In genomic region chr1:181374627-181375374, GRCm38 (mm10) we compare ENCODE assay signal across 25 mouse cellular contexts. TPM values are rescaled to one million over a fixed set of nuclear protein-coding genes. Genes with fewer than 3 reads are reported as not detected.
DNase-seq lines count a peak whose midpoint lies in the region; ATAC-seq and TF ChIP-seq lines count a peak whose summit lies in the region.
"Had no signal": no experiment of that assay in that cellular context is flagged by ENCODE, and none has a peak within 500 bp of the region (broad histone marks: within the 10 kb centered on the region; RNA-seq: fewer than 3 reads in every experiment).

No protein-coding gene starts in this region.

- DNase-seq in c-Kit-positive CD71-positive TER-119-negative erythroid progenitor cells, embryonic 14.5 days (ENCODE audit: low read depth): peak; percentile 13
- peak; percentile 65 for DNase-seq in liver
- DNase-seq in liver, embryonic 14.5 days (ENCODE audit: low read depth in 3 of 3, low spot score in 3 of 3): peak; percentile 33 to 36 (median 36)
- DNase-seq in hindbrain, embryonic 10.5 days (ENCODE audit: low spot score): no peak
- no peak for DNase-seq in kidney, postnatal 25 days
- DNase-seq: adrenal gland, postnatal 14 days; cerebellum, adult 11 months; cerebellum, adult 9-10 months; forebrain, postnatal 0 days; gastrocnemius, adult 2 months; gastrocnemius, postnatal 25 days; heart, postnatal 36 days had no signal

- H3K9me3 ChIP-seq in liver, embryonic 14.5 days (ENCODE audit: control insufficient read depth, low read length): no peaks in the 10 kb centered on the region
- H3K9me3 ChIP-seq in heart, embryonic 12.5 days (replicated peaks): no peaks in the 10 kb centered on the region
- H3K9me3 ChIP-seq in hindbrain, embryonic 10.5 days: no peaks in the 10 kb centered on the region
- H3K9me3 ChIP-seq: embryonic facial prominence, embryonic 10.5 days; forebrain, embryonic 13.5 days; heart, embryonic 13.5 days had no signal

- peak overlapping the region; percentile 11; the same call in 1 of the 2 replicates for H3K4me2 ChIP-seq in liver, embryonic 14.5 days (ENCODE audit: low read depth)
- H3K4me2 ChIP-seq in heart, embryonic 12.5 days: no peak overlapping the region
- H3K4me2 ChIP-seq: forebrain, embryonic 13.5 days; heart, embryonic 13.5 days; hindbrain, embryonic 14.5 days had no signal

- H3K4me1 ChIP-seq in liver, embryonic 14.5 days (replicated peaks; ENCODE audit: control insufficient read depth in 2 of 2, insufficient read depth in 2 of 2, low read length in 1 of 2): peaks cover 20 to 39% of the 10 kb centered on the region in 2 experiments
- H3K4me1 ChIP-seq in heart, embryonic 12.5 days (replicated peaks): no peaks in the 10 kb centered on the region
- peaks cover 22% of the 10 kb centered on the region; the same call in 1 of the 2 replicates for H3K4me1 ChIP-seq in hindbrain, embryonic 10.5 days (replicated peaks)

- 45% methylated on average over 9 of the region's 9 CpGs for WGBS in liver, embryonic 14.5 days (ENCODE audit: insufficient replicate concordance)
- 66% methylated on average over 9 of the region's 9 CpGs for WGBS in heart, embryonic 12.5 days
- WGBS in hindbrain, embryonic 10.5 days: 84% methylated on average over 9 of the region's 9 CpGs

- no peak for TF ChIP-seq CTCF in liver, embryonic 14.5 days (IDR thresholded peaks at IDR 0.05; ENCODE audit: low read depth)

- no peaks in the 10 kb centered on the region for H3K36me3 ChIP-seq in liver, embryonic 14.5 days (replicated peaks; ENCODE audit: control insufficient read depth, insufficient read depth, low read depth)
- no peaks in the 10 kb centered on the region for H3K36me3 ChIP-seq in heart, embryonic 12.5 days
- no peaks in the 10 kb centered on the region for H3K36me3 ChIP-seq in hindbrain, embryonic 10.5 days
- H3K36me3 ChIP-seq: embryonic facial prominence, embryonic 10.5 days; heart, embryonic 13.5 days had no signal

- peak; percentile 59 for TF ChIP-seq EP300 in liver, embryonic 14.5 days (IDR thresholded peaks at IDR 0.05; ENCODE audit: low read depth)

- H3K4me3 ChIP-seq in liver, embryonic 14.5 days (ENCODE audit: insufficient read depth in 1 of 2, low read depth in 2 of 2, low read length in 2 of 2): no peak overlapping the region
- H3K4me3 ChIP-seq in heart, embryonic 12.5 days: no peak overlapping the region
- H3K4me3 ChIP-seq in hindbrain, embryonic 10.5 days: no peak overlapping the region
- H3K4me3 ChIP-seq: embryonic facial prominence, embryonic 10.5 days; forebrain, embryonic 13.5 days; gastrocnemius, adult 2 months; heart, embryonic 13.5 days had no signal

- no peak overlapping the region for H3K27ac ChIP-seq in liver, embryonic 14.5 days
- H3K27ac ChIP-seq in heart, embryonic 12.5 days (ENCODE audit: poor library complexity, severe bottlenecking): no peak overlapping the region
- H3K27ac ChIP-seq in hindbrain, embryonic 10.5 days: no peak overlapping the region
- H3K27ac ChIP-seq: embryonic facial prominence, embryonic 10.5 days; forebrain, embryonic 13.5 days; gastrocnemius, adult 2 months; heart, embryonic 13.5 days; hindbrain, embryonic 14.5 days had no signal

- peaks cover 3% of the 10 kb centered on the region for H3K27me3 ChIP-seq in liver, embryonic 14.5 days (ENCODE audit: control insufficient read depth, insufficient read depth, low read length)
- H3K27me3 ChIP-seq in heart, embryonic 12.5 days (replicated peaks): peaks cover 18% of the 10 kb centered on the region
- 0 out of 2 replicates have a peak, but pooled peaks cover 4% of the 10 kb centered on the region for H3K27me3 ChIP-seq in hindbrain, embryonic 10.5 days (ENCODE audit: insufficient read depth, poor library complexity, severe bottlenecking)
- H3K27me3 ChIP-seq: forebrain, embryonic 13.5 days; Patski had no signal

- no peak overlapping the region for H3K9ac ChIP-seq in liver, embryonic 14.5 days (replicated peaks)
- H3K9ac ChIP-seq in heart, embryonic 12.5 days: no peak overlapping the region
- H3K9ac ChIP-seq: forebrain, embryonic 13.5 days; forebrain, postnatal 0 days; heart, embryonic 13.5 days; hindbrain, embryonic 14.5 days had no signal

- ATAC-seq in liver, embryonic 14.5 days (ENCODE audit: insufficient read depth): peak; percentile 81
- peak; percentile 23; the same call in 1 of the 2 replicates for ATAC-seq in megakaryocyte progenitor cell, adult 5-6 weeks (replicated peaks; ENCODE audit: poor library complexity)
- ATAC-seq in heart, embryonic 12.5 days (ENCODE audit: insufficient number of reproducible peaks, low FRiP score): no peak
- ATAC-seq: activated CD4-positive, CD25-positive, alpha-beta regulatory T cell, adult 4 months; forebrain, embryonic 13.5 days; forebrain, postnatal 0 days; Patski had no signal

RNA-seq across cellular contexts. Expression of gene Cnih3, which starts 22.4 kb away (rescaled TPM):
- 0.02 TPM in 1 of 2 replicates, not detected in the other for polyA plus RNA-seq in liver, embryonic 14.5 days (2012; rRNA removed)
- polyA plus RNA-seq in liver, embryonic 14.5 days (2014; fragmentation: Nextera tagmentation; extraction: Ambion mirVana): not detected in 2 replicates
- total RNA-seq in megakaryocyte progenitor cell, adult 5-6 weeks (2015): not detected in 2 replicates
- total RNA-seq in megakaryocyte progenitor cell, adult 5-6 weeks (2017): not detected in 2 replicates
- polyA plus RNA-seq in heart, embryonic 12.5 days (2016; fragmentation: Nextera tagmentation; extraction: Ambion mirVana): 0.27 and 0.36 TPM in 2 replicates
- polyA plus RNA-seq in hindbrain, embryonic 10.5 days (2016; fragmentation: Nextera tagmentation; extraction: Ambion mirVana): 0.77 and 1.2 TPM in 2 replicates
- total RNA-seq: adrenal gland, adult 18-20 months; adrenal gland, postnatal 14 days; CH12.LX; gastrocnemius, adult 2 months; gastrocnemius, postnatal 25 days; granulocyte monocyte progenitor cell, adult 5-6 weeks; heart, adult 8-10 months; heart, postnatal 36 days had no signal
- polyA plus RNA-seq: activated CD4-positive, CD25-positive, alpha-beta regulatory T cell, adult 4 months; heart, postnatal 0 days had no signal

Comparison
In these comparisons a context has a peak if more than half of its experiments do, and no peak if none do; other contexts are left out.
1. DNase-seq: peak in c-Kit-positive CD71-positive TER-119-negative erythroid progenitor cells, embryonic 14.5 days (single experiment), liver (single experiment) and liver, embryonic 14.5 days (3 of 3); none in hindbrain, embryonic 10.5 days (single experiment) and kidney, postnatal 25 days (0 of 2).